Mouse (Mus musculus) monocyte, adult 5-6 weeks (primary cell): Measurements from ENCODE around the gene Dgat2. TPM values are rescaled to one million over a fixed set of nuclear protein-coding genes. Genes with fewer than 3 reads are reported as not detected.

Experiments
- ATAC-seq: fragments of 153-309, 156-312 bp; replicated peaks from 2 replicates; pipeline ENCODE4 v1.8.0; 2017; ENCODE audit warnings: mild to moderate bottlenecking; ENCODE audit not compliant: low TSS enrichment, insufficient number of reproducible peaks, severe bottlenecking, poor library complexity, low FRiP score
- total RNA-seq: library from RNA; stranded (forward); fragments of 200-1000, 200-491, 200-594 nt; gene quantifications from 3 replicates; pipeline ENCODE4 v1.2.3, GENCODE M21; 2017

Gene Dgat2
- total RNA-seq, 1 experiment from 2014 or later = 19.7 TPM

GRCm38 (mm10) chr7:99147494-99147893 lies 35.0 kb downstream of the Dgat2 start:
- no peak for ATAC-seq

DNA sequence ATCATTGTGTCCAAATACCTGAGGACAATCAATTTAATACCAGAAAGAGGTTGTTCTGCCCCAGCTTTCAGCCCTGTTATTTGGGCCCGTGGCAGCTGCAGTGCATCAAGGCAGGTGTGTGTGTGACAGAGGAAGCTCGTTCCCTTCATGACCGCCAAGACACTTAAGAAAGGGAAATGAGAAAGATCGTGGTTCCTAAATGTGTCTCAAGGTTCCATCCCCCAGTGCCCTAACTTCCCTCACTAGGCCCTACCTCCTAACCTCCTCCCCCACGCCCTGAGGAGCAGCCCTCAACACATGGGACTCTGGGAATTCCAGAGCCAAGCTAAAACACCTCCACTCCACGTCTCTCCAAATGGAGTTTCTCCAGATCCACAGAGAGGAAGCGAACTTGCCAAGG lies 35.6 kb downstream of the Dgat2 start:
- peak; percentile 65 for ATAC-seq

DNA sequence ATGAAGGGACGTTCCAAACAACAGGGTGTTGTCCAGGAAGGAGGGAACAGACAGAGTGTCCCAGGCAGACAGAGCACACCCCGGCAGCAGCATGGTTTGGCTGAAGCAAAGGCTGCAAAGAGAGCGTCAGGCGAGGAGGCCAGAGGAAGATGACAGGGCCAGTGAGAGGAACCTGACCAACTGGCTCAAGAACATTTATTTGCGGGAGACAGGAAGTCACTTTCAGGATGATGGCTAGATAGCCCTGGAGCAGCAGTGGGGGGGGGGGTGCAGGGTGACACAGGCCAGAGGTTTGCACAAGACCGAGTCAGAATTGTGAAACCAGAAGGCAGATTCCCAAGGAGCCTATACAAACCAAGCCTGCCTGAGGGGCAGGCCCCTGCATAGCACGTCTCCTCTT lies 36.5 kb downstream of the Dgat2 start:
- 0 out of 2 replicates have a peak, but pooled peaks have one; percentile 6 for ATAC-seq

GRCm38 (mm10) chr7:99144616-99145015 lies 37.9 kb downstream of the Dgat2 start:
- no peak for ATAC-seq

- ATAC-seq = no peak
These were observed 39.3 kb downstream of the Dgat2 start for GRCm38 (mm10) chr7:99143244-99143643.

DNA sequence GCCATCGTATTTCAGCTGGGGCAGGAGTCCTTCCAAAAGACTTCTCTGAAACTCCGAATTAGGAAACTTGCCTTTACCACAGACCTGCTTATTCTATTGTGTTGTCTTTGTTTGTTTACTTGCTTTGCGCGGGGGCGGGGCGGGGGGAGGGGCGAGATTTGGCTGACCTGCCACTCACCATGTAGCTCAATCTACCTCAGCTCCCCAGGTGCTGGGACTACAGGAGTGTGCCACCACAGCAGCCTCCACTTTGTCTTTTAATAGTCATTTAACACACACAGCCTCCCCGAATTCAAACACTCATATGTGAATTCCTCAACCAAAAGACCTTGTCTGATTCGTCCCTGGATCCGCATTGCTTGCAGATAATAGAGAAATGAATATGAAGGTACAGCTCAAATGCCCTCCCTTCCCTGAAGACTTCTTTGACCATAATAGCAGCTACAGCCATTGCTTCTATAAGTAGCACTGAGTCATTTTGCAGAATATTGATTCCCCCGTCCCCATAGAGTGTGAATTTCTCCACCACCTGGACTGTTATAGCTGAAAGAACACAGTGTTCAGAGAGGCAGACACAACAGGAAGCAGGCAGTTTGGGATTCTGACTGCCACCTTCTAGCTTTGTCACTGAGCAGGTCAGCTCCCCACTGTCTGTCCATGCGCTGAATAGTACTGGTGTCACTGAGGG lies 40.5 kb downstream of the Dgat2 start:
- no peak for ATAC-seq

DNA sequence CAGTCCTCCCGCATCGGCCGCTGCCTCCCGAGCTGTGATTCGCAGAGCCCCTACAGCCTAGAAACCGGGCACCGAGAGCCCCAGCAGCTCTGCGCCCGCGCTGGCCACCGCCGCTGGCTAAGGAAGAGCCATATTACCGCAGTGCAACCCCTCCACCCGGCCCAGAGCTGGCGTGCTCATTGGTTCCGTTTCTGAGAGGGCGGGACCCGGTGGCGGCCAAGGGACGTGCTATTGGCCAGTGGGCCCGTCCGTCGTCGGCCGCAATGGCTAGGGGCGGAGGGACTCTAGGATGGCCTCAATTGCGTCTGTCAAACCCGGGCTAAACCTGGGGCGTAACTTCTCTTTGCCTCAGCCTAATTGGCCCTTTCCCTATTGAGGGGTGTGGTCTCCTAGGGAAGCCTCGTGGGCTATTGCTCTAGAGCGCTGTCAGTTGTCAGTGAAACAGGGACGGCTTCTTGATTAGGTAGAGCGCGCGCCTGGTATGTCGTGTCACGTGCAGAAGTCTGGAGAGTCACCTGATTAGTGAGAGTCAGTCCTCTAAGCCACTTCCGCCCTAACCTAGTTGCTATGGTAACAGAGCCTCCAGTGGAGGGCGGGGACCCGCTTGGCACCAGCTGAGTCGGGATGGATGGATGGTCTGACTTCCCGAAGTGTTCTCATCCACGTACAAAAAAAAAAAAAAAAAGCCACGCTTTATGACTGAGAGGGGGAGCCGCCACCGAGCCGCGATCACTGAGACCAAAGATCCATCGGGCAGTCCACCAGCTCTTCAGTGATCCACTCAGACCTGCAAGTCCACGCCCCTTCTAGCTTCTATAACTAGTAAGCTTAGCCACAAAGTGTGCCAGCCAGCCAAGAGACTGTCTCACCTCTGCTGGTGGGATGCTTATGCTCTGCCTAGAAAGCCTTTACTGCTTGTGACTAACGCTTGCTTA lies 41.3 kb downstream of the Dgat2 start, which contains the start of gene Uvrag:
TSS of gene Uvrag (minus strand) at position 158 of the 935 bp plus-strand sequence.
- peak; percentile 90 for ATAC-seq

DNA sequence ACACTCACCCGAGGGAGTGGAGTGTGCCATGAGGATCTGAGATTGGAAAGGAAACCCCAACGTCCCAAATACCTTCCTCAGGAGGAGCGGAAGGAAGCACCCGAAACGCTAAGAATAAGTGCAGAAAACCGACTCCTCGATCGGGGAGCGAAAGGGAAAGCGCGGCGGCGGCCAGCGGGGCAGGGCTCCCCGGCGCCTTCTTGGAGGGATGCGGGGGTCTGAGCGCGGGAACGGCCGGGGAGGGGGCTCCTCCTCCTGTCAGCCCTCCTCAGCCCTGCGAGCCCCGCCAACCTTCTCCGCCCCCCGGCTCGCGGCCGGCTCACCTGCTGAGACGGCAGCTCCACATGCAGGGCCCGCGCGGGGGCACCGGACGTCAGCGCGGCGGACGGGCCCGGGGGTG lies 42.0 kb downstream of the Dgat2 start:
- no peak for ATAC-seq

- ATAC-seq = no peak
These were observed 42.6 kb downstream of the Dgat2 start for GRCm38 (mm10) chr7:99139841-99140491.

- ATAC-seq = no peak
These were observed 45.0 kb downstream of the Dgat2 start for GRCm38 (mm10) chr7:99137541-99137940.

DNA sequence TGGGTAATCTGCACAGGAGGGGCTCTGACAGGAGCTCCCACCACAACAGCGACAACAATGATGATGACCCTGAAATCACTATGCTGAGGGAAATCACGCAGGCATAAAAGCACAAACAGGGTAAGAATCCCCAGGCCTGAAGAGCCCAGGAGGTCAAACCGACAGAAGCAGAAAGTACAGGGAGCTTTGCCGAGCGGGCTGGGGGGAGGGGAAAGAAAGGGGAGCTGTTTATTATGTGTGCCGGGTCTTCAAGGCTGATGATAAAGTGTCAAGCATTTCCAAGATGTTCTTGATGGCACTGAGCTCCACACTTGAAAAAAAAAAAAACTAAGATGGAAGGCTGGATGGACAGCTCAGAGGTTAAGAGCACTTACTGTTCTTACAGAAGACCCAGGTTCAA lies 45.7 kb downstream of the Dgat2 start:
- no peak for ATAC-seq

DNA sequence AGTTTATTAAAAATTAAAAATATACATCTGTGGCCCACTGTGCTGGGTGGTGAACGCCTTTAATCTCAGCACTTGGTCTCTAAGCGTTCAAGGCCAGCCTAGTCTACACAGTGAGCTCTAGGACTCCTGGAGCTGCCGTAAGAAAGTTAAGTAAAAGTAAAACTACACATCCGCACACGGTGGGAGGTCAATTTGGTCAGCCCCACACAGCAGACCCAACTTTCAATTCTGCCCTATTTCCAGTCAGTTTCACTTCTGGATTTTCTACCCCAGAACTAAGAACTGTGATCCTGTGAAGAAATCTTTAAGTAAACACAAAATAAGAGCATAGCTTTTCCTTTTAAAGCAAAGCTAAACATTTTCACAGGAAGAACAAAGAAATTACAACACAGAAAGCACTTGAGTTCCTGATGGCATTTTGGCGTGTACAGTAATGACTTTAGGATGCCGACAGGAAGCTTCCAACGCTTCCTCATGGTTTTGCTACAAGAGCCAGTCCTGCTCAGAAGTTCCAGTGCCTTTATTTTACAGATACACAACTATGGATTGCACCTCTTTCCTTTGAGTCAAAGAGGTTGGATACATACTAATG lies 48.6 kb downstream of the Dgat2 start:
- ATAC-seq = peak; percentile 69

DNA sequence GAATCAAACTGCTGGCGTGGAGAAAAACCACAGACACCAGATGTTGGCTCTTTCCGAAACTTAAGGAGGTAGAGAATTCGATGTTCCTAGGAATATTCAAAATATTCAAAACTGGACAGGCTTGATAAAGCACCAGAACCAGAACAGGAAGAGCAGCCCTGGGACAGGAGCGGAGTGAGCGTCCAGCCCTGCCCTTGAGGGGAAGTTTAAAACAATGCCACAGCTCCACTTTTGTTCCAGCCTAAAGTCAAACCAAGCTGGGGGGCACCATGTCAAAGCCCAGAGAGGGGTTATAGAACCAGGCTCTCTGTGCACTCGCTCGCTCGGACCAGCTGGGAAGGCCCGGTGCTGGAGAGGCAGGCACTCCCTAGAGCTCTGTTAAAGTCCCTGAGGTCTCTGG lies 49.9 kb downstream of the Dgat2 start:
- ATAC-seq = no peak

GRCm38 (mm10) chr7:99131819-99132353 lies 50.6 kb downstream of the Dgat2 start:
- no peak for ATAC-seq

DNA sequence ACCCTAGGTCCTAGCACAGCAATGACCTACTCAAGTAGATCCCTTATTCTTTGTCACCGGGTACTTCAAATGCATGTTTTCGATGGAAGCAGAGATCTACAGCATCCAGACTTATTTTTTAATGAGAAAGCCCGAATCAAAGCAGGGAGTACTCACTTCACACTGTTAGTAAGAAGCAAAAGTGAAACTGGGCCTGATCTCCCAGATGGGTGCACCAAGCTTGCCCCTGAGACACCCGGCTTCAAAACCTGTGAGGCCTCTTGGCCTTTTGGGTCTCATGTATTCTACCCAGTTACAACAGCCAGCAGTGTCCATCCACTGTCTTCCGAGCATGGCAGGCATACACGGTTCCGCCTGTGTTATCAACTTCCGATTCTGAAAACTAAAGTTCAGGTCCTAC lies 53.6 kb downstream of the Dgat2 start:
- ATAC-seq = no peak

DNA sequence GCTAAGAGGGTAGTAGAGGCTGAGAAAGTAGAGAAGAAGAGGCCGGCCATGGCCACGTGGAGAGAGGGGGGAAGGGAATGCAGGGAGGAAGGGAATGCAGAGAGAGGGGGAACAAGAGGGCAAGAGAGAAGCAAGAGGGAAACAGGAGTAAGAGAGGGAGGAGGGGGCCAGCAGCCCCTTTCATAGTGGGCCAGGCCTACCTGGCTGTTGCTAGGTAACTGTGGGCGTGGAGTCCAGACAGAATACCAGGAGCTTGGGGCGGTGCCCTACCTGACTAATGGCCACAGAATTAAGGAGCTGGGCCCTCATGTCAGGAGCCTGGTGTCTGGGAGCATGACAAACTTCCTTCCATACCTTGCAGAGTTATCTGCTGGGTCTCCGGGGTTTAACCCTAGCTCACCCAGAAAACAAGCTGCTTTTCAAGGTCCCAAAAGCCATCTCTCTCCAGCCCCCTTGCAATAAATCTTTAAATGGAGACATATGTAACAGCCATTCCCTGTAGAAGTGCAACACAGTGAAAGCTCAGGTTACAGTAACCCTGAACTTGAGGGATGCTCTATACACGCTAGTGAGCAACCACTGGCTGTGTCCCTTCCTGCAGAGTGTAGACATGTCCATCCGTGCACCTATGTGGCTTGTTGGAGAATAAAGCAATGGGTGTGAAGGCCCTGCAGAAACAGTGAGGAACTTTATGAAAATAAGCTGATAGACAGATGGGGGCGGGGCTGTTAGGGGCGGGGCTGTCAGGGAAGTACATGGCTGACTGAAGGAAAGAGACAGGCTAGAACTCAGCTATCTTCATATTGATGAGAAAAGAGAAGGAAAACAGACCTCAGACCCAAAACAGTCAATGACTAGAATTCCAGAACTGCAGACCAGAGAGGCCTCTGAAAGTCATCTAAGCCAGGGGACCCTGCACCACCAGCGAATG lies 54.2 kb downstream of the Dgat2 start:
- no peak for ATAC-seq

- no peak for ATAC-seq
These were observed 56.5 kb downstream of the Dgat2 start for GRCm38 (mm10) chr7:99126057-99126456.

GRCm38 (mm10) chr7:99122651-99123050 lies 59.9 kb downstream of the Dgat2 start:
- ATAC-seq = no peak
